23 mouse cellular contexts compared by ENCODE assay signal in genomic region chr7:136920976-136921755, GRCm38 (mm10).
"Had no signal": no experiment of that assay in that cellular context is flagged by ENCODE, and none has a peak within 500 bp of the region (broad histone marks: within the 10 kb centered on the region; RNA-seq: fewer than 3 reads in every experiment).

No protein-coding gene starts in this region.

- H3K36me3 ChIP-seq: kidney, embryonic 15.5 days; liver, embryonic 12.5 days; liver, embryonic 15.5 days; lung, embryonic 15.5 days; midbrain, embryonic 10.5 days; midbrain, embryonic 13.5 days; neural tube, embryonic 13.5 days; stomach, embryonic 15.5 days had no signal

- H3K9me3 ChIP-seq: kidney, embryonic 15.5 days; liver, embryonic 12.5 days; liver, embryonic 15.5 days; lung, embryonic 15.5 days; midbrain, embryonic 10.5 days; midbrain, embryonic 13.5 days; neural tube, embryonic 13.5 days; stomach, embryonic 15.5 days had no signal

- DNase-seq: kidney, adult 11 months; kidney, adult 8-10 months; kidney, postnatal 10 days; kidney, postnatal 36 days; layer of hippocampus, postnatal 36 days; liver; lung, adult 18-20 months; lung, postnatal 10 days; lung, postnatal 36 days; retina, postnatal 1 day; right cerebral cortex, postnatal 25 days; spleen, adult 18-20 months; thymus, postnatal 25 days had no signal

- H3K27me3 ChIP-seq: kidney, embryonic 15.5 days; liver, embryonic 12.5 days; liver, embryonic 15.5 days; lung, embryonic 15.5 days; megakaryocyte, embryonic 14.5 days; midbrain, embryonic 13.5 days; neural tube, embryonic 13.5 days; stomach, embryonic 15.5 days had no signal

- H3K4me1 ChIP-seq: liver, embryonic 12.5 days; liver, embryonic 15.5 days had no signal

- H3K9ac ChIP-seq: kidney, embryonic 15.5 days; liver, embryonic 12.5 days; liver, embryonic 15.5 days; lung, embryonic 15.5 days; midbrain, embryonic 13.5 days; neural tube, embryonic 13.5 days; stomach, embryonic 15.5 days had no signal

- H3K4me3 ChIP-seq: kidney, embryonic 15.5 days; left cerebral cortex, adult 2 months; liver, embryonic 12.5 days; liver, embryonic 15.5 days; lung, embryonic 15.5 days; megakaryocyte, embryonic 14.5 days; midbrain, embryonic 10.5 days; midbrain, embryonic 13.5 days; neural tube, embryonic 13.5 days; stomach, embryonic 15.5 days had no signal

- H3K27ac ChIP-seq: kidney, embryonic 15.5 days; left cerebral cortex, adult 2 months; liver, embryonic 12.5 days; liver, embryonic 15.5 days; lung, embryonic 15.5 days; midbrain, embryonic 10.5 days; midbrain, embryonic 13.5 days; neural tube, embryonic 13.5 days; stomach, embryonic 15.5 days had no signal

- ATAC-seq: liver, embryonic 12.5 days; midbrain, embryonic 13.5 days had no signal

- H3K4me2 ChIP-seq: kidney, embryonic 15.5 days; liver, embryonic 12.5 days; liver, embryonic 15.5 days; lung, embryonic 15.5 days; midbrain, embryonic 13.5 days; neural tube, embryonic 13.5 days; stomach, embryonic 15.5 days had no signal
